Mouse (Mus musculus) ovary, adult 18-20 months (tissue): ENCODE measurements at regions not wholly inside any gene's neighbourhood (a gene's known extent, or its start where the extent isn't known, plus 50 kb on each side); places are given as distances from the start of the nearest gene placed in this dataset.

Experiments used
- DNase-seq: peaks from one replicate; pipeline ENCODE4 v3.0.0; 2022; ENCODE audit warnings: low spot score, mixed read lengths

- no peak for DNase-seq
These were observed 79.4 kb upstream of the Tspan5 start for GRCm38 (mm10) chr3:138662625-138663024.

DNA sequence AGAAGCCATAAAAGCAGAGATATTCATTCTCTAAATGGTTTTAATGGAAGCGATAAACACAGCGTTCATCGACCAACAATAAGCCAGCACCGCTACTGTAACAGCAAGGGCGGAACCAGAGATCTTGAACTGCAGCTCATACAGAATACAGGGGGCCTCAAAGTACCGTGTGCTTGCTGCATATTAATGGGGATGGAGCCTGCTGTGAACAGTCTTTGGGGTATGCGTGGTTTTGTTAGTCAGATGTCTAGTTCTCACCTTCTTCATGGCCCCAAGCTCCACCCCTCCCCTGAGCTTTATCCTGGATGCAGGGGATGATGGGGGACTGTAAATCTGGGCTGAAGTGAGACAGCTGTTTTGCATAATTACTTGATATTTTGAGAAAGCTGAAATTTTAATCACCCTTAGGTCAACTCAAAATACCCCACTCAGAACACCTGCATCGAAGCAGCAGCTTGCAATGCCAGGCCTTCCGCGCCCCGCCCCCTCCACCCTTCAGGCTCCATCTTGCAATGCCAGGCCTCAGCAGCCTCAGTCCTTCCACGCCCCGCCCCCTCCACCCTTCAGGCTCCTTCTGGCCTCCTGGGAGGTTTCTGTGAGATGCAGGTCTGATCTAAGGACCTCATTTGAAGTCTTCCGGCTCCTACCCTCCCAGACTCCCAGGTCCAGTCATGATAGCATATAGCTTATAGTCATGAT, 73.5 kb upstream of the Tspan5 start:
- DNase-seq: no peak

DNA sequence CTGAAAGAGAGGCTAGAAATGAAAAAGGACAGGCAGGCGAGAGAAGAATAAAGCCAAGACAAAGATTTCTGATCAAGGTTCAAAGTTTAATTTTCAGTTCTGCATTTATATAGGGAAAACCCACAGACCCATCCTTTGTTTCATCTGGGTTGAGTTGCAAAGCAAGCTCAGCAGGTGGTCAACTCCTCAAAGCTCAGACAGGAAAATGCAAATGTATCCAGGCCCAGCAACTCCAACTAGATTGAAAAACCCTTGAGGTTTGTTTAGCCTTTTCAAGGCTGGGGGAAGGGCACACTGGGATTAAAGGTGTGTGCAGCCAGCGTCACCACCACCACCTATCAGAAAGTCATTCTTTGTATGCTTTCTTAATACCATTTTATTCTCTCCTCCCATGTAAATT, 66.1 kb upstream of the Tspan5 start:
- DNase-seq: no peak

DNA sequence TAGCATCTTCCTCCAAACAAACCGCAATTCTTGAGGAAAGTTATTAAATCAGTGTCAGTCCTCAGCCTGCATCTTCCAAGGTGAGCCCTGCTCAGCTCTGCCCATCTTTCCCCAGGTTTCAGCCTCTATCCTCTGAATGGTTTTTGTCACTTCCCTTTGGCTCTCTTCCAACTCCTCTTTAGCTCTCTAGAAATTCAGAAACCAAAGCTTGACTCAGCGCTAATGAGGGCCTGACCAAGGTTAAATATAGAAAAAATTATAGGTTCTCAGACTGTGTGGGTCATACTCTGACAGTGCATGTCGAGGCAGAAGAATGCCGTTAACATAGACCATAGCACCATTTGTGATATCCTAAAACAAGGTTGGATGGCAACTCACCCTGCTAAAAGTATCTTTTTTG, 63.6 kb upstream of the Tspan5 start:
- no peak for DNase-seq

- no peak for DNase-seq
These were observed 55.3 kb upstream of the Tspan5 start for GRCm38 (mm10) chr3:138686636-138687230.

GRCm38 (mm10) chr3:138688606-138689005, 53.4 kb upstream of the Tspan5 start:
- no peak for DNase-seq
